Mouse (Mus musculus): Measurements from ENCODE around the gene Efna4. TPM values are rescaled to one million over a fixed set of nuclear protein-coding genes. Genes with fewer than 3 reads are reported as not detected.

Efna4 gene
- total RNA-seq (2021): under 1 TPM; 0.56 to 0.62 TPM

- DNase-seq: no peak
Measured at GRCm38 (mm10) chr3:89337721-89338578, at the start of gene Efna4. Efna4 (minus strand) TSS chr3:89338028.

DNA sequence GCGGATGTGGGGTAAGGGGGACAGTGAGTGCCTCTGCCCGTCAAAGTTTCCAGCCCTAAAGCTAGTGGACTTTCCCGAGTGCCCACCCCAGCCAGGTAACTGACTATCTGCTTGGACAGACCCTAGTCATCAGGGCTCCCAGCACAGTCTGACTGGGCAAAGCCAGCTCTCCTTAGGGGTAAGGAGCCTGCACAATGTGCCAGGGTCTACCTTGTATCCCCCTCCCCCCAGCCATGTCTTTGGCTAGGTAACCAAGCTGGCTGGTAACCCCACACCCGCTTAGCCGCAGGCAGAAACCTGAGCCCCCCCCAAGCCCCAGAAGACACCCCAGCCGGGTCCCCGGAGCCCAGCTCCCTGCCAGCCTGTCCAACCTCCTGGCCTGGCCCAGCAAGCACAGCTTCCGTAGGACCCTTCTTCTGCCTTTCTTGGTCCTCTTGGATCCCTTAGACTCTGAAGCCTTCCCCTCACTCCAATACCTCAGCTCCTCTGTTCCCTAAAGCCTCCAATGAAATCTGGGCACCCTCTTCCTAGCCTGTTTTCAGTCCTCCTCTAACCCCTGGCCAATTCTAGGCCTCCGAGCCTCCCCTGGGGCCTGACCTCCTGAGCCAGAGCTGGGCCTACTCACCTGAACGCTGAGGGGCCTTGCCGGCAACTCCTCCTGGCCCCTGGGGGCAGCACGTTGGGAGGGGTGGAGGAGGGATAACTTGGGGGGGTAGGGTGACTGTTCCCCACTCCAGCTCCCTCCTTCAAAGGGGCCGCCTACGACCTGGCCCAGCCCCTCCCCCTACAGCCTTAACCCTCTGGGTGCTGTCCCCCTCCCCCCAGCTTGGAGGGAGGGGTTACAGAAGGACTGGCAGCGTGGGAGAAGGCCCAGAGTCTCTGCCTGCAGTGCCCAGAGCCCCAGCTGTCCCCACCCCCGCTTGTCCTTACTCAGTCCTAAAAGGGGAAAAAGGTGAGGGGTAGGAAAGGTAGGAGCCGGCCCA lies 48.9 kb upstream of the Efna4 start:
- no peak for DNase-seq

GRCm38 (mm10) chr3:89385451-89385850 lies 47.6 kb upstream of the Efna4 start:
- no peak for DNase-seq

DNA sequence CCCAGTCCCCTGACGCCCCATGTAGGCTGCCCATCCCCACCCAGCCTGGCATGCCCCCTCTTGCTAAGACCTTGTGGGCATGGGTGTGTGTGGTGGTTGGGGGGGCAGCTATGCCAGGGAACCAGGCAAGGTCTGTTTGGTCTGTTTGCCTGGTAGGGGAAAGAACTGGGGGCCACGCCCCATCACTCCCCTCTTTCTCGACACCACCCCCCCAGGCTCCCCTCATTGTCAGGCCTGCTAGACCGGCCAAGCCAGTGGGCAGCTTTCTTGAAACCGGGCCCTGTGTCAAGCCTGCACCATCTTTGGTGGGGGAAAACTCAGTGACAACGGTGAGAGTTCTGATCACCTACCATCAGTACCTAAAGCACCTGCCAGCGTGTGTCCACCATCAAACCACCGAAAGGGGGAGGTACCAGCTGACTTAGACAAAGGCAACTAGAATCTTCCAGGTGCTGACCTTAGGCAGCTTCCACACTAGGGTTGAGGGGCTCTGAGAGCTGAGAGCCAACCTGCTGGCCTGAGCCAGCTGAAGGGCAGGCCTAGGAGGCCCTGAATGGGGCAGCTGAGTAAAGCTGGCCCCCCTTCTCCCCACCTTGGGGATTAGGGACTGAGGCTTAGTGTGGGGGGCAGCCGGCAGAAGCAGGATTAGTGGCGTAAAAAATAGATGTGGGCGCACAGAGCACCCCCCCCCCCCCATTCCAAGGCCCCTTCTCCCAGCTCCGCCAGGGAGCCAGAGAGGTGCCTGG lies 46.7 kb upstream of the Efna4 start:
- DNase-seq: no peak

DNA sequence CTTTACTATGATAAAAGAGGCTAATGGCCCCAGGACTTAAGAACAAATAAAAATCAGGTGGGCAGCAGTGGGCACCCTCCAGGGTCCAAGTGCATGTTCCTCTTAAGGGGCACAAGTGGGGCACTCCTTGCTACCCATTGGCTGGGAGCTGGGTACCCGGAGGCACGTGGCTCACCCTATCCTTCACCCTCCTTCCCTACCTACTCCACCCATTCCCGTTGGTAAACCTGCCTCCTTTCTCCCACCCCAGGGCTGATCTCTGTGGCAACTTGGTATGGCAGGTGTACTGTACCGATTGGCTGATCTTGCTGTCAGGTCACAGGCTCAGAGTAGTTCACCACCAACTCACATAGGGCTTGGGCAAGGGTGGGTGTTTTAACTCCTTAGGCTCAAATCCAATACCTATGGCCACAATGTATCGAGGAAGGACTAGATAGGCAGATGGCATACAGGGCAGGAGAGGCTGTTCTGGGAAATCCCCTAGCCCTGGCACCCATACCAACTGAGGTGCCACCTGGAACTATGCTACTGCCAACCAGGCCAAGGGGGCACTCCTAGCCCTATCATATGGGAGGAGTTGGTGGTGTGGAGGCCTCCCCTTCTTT lies 45.9 kb upstream of the Efna4 start:
- DNase-seq: no peak

DNA sequence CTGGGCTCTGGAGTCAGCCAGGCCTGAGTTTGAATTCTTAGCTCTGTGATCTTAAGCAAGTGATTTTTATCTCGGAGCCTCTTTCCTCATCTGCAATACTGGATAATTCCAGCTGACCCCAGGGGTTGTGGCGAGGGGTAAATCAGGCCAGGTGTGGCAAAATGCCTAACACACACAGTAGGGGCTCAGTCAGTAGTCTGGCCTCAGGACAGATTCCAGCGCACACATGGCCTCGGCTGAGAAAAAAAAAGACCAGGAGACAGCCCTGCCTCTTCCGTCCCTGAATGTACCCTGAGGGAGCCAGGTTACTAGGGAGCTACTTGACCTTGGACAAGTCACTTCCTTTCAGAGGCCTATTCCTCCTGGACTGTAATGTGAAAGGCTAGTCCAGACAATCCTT lies 45.1 kb upstream of the Efna4 start:
- DNase-seq: no peak

- DNase-seq: no peak
Measured at GRCm38 (mm10) chr3:89382033-89382882, 44.4 kb upstream of the Efna4 start.

DNA sequence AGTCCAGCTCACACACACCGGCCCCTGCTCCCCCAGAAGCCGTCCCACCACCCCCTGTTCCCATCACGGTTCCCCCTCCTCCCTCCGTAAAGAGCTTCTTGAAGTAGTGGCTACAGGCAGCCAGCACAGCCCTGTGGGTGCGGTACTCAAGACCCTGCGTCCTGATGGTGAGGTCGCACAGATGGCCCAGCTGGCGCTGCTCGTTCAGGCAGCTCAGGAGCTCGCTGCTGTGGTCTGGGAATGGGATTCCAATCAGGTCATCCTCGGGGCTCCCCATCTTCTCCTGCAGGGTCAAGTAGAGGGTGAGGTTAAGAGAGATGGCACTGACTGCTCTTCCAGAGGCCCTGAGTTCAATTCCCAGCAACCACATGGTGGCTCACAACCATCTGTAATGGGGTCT lies 43.4 kb upstream of the Efna4 start:
- DNase-seq: no peak

DNA sequence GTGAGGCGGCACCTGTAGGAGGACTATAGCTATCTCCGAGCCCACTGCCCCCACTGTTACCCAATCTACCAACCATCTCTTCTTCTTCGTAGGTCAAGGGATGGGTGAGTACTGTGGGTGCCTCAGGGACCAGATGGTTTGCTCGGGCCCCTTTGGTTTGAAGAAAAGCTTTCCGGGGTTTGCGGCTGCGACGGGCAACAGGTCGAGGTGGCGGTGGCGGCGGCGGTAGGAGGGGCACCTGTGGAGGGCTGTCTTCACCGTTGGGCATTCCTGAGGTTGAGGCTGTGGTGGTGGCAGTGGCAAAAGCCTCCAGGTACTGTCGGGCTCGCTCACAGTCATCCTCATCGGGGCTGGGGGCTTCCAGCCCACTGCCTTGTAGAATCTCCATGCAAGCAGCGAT lies 42.9 kb upstream of the Efna4 start:
- no peak for DNase-seq

DNA sequence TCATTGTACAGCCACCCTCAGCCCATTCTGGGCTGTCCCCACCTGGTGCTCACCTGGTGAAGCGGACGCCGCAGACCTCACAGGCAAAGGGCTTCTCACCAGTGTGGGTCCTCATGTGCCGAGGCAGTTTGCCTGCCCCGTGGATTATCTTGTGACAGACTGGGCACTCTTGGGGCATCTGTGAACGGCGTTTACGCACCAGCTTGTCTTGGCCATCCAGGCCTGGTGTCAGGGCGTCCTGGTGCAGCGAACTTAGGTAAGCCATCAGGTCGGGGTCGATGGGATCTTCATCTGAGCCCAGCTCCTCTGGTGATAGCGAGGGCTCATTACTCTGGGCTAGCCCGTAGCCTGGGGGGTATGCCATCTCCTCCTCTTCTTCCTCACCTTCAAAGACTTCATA lies 42.5 kb upstream of the Efna4 start:
- DNase-seq: no peak

GRCm38 (mm10) chr3:89379388-89380131 lies 41.7 kb upstream of the Efna4 start:
- DNase-seq: no peak

GRCm38 (mm10) chr3:89378394-89379067 lies 40.7 kb upstream of the Efna4 start:
- peak; percentile 78 for DNase-seq

GRCm38 (mm10) chr3:89377831-89378230 lies 40.0 kb upstream of the Efna4 start:
- DNase-seq: no peak

DNA sequence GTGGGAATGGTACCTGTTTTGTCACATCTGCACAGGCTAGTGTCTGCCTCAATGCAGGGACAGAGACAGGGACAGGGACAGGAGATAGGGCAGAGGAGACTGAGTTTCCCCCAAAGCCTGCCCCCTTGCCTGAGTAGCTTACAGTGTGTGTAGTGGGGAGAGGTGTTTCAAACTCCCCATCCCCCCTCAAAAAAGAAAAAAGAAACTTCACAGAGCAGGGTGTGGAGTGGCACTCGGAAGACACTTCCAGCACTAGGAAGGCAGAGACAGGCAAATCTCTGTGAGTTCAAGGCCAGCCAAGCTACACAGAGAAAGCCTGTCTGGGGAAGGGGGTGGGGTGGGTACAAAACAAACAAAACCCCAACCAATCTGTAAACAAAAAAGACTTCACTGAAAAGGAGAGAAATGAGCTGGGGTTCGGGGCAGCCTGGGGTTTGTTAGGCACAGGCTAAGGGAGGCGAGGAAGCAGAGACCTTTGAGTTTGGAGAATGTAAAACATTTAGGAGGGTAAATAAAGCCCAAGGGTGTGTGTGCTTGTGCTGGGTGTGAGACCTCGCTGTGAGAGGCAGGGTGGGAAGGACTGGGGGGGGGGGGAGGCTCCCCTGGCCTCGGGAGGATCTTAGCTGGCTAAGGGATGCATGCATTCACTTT lies 35.9 kb upstream of the Efna4 start:
- no peak for DNase-seq

- DNase-seq: no peak
Measured at GRCm38 (mm10) chr3:89367338-89367737, 29.5 kb upstream of the Efna4 start.

GRCm38 (mm10) chr3:89365486-89366414 lies 27.9 kb upstream of the Efna4 start:
- DNase-seq: no peak

GRCm38 (mm10) chr3:89365153-89365485 lies 27.3 kb upstream of the Efna4 start, which contains the start of gene Dcst1:
Dcst1 (minus strand) TSS chr3:89365253.
- no peak for DNase-seq

- no peak for DNase-seq
Measured at GRCm38 (mm10) chr3:89364631-89365030, 26.8 kb upstream of the Efna4 start.
